Mouse (Mus musculus) central nervous system, embryonic 11.5 days (tissue): ENCODE measurements around the gene 4930562C15Rik. TPM values are rescaled to one million over a fixed set of nuclear protein-coding genes. Genes with fewer than 3 reads are reported as not detected.

ENCODE experiments used
- polyA plus RNA-seq: library from polyadenylated mRNA; depleted of rRNA; stranded (reverse); fragments of >200 nt; gene quantifications from 2 replicates; pipeline ENCODE4 v1.2.3, GENCODE M21; 2012; rRNA removed

Gene 4930562C15Rik
- not detected in 2 replicates for polyA plus RNA-seq

DNA sequence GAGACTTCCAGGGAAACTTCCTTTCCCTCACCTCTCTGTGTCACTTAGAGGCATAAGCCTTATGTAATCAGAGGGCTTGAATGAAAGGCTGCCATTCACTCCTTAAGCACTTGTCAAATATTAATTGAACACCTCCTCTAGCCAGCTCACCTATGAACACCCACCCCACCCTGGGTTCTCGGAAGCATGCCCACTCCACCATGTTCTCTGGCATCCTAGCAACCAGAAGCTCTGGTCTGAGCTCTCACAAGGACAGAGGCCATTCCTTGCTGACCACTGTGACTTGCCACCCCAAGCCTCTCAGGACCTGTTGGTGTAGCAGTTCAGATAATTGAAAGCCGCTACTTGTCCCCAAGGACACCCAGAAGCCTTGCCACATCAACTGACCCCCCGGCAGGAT lies at the start of gene 4930562C15Rik:
Gene 4930562C15Rik (plus strand): TSS at position 226 of the 400 bp plus-strand sequence.

DNA sequence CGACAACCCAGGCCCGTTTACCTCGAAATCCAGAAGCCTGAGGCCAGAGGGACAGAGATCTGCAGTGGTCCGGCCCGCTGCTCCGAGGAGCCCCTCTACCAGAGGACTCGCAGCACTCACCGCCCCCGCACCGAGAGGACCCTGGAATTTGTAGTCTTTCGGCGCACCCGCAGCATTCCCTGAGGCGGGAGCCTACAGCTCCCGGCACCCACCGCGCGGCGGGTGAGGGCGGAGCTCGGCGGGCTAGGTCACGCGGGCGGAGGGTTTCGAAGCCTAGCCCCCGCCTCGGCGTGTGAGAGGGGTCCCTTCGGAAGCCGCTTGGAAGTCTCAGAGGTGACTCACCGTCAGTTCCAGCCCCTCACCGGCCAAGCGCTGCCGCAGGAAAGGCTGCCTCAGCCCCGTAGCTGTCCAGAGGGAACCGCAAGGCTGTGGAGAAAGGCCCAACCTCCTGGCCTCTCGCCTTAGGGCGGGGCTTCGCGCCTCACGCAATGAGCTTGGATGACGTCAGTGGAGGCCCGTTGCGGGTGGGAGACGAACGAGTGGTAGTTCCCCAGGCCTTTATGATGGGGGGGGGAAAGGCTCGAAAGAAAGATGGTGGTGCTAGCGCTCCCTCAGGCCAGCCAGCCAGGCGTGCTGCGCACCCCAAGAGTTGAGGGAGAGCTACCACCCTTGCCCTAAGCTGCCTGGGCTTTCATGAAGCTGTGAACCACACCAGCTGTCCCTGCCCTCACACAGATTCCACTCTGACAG lies 45.2 kb upstream of the 4930562C15Rik start, which contains the start of gene Cdip1:
Gene Cdip1 (minus strand): TSS at position 483 of the 750 bp plus-strand sequence.

DNA sequence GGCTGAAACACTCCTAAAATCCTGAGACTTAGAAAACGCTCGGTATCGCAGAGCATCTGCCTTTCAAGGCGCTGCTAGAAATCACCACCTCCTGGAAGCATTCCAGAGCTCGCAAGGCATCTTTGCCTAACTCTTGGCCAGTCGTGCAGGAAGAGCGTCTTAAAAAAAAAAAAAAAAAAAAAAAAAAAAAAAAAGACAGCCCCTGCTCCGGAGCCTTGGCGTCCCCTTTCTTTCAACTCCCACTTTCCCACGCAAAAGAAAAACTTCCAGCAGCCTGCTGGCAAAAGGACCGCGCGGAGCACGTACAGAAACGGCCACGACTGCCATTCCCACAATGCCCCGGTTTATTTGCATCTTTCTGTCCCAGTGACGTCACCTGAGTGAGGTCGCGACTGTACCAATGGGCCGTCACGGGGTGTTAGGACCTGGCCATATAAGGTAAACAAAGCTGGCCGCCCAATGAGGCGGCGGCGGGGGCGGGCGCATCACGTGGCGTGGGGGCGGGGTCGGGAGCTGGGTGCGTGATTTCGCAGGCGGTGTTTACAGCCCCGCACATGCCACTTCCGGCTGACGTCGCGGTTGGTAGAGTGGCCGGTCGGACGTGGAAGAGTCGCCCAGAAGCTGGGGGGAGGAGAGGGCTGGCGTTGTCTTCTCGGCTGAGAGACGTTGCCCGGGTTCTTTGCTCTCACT lies 45.1 kb downstream of the 4930562C15Rik start, which contains the start of gene Ubald1:
Gene Ubald1 (minus strand): TSS at position 180 of the 690 bp plus-strand sequence.

DNA sequence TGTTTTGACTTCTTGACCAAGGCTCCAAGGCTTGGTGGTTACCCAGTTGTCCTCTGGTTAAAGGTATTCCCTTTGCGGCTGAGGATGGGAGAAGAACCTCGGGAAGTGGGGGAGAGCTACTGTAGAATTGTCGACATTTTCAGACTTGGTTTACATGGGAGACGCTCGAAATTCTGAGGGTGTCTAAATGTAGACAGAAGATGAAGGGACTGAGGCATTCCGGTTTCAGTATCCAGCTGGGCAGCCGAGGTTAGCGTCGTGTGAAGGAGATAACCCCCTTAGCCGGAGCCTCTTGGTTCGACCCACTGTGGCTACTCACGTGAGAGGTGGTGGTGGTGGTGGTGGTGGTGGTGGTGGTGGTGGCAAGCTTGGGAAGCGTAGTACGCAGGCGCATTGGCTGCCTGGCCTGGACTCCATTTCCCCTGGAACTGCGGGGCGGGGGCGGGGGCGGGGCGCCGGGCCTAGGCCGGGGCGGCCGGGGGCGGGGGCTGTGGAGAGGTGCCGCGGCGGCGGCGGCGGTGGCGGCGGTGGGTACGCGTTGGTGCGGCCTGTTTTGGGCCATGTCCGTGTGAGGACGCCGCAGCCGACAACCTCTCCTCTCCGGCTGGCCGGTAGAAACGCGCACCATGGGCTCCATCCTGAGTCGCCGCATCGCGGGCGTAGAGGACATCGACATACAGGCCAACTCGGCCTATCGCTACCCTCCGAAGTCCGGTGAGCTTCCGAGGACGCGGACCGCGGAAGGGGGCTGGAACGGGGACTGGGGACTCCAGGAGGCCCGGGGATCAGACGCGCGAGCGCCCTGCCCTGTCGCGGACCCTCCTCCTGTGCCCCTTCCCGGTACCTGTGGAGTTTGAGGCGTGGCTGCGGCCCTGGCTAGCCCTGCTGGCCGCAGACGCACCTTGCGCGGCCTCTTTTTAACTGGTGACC lies 50.8 kb downstream of the 4930562C15Rik start, which contains the start of gene Mgrn1:
Gene Mgrn1 (plus strand): TSS at position 490 of the 930 bp plus-strand sequence.

Other genes starting within 250 kb of the 4930562C15Rik start
- gene Glis2, start 240.7 kb upstream of the 4930562C15Rik start, polyA plus RNA-seq: 52.7 and 72.6 TPM in 2 replicates
- gene Pam16, start 210.4 kb upstream of the 4930562C15Rik start, polyA plus RNA-seq: 67.5 and 85.9 TPM in 2 replicates
- gene Vasn, start 195.5 kb upstream of the 4930562C15Rik start, polyA plus RNA-seq: 8.1 and 19.3 TPM in 2 replicates
- 23.7 and 26.4 TPM in 2 replicates for gene Dnaja3, start 195.4 kb upstream of the 4930562C15Rik start, polyA plus RNA-seq
- 37.2 and 38.6 TPM in 2 replicates for gene Coro7, start 155.6 kb upstream of the 4930562C15Rik start, polyA plus RNA-seq
- 156 and 168 TPM in 2 replicates for gene Nmral1, start 116.1 kb upstream of the 4930562C15Rik start, polyA plus RNA-seq
- 61.3 and 70.2 TPM in 2 replicates for gene Hmox2, start 109.1 kb upstream of the 4930562C15Rik start, polyA plus RNA-seq
- gene Cdip1, start 45.1 kb upstream of the 4930562C15Rik start, polyA plus RNA-seq: 47.7 and 68.6 TPM in 2 replicates
- 11.0 and 22.2 TPM in 2 replicates for gene Ubald1, start 44.9 kb downstream of the 4930562C15Rik start, polyA plus RNA-seq
- gene Mgrn1, start 50.8 kb downstream of the 4930562C15Rik start, polyA plus RNA-seq: 47.8 and 76.7 TPM in 2 replicates
- 77.9 and 92.5 TPM in 2 replicates for gene Nudt16l1, start 103.3 kb downstream of the 4930562C15Rik start, polyA plus RNA-seq
- 70.5 and 77.6 TPM in 2 replicates for gene Anks3, start 128.8 kb downstream of the 4930562C15Rik start, polyA plus RNA-seq
- not detected in 2 replicates for gene Sept12, start 162.4 kb downstream of the 4930562C15Rik start, polyA plus RNA-seq
- 1.2 and 4.4 TPM in 2 replicates for gene Smim22, start 171.9 kb downstream of the 4930562C15Rik start, polyA plus RNA-seq
- 54.2 and 68.4 TPM in 2 replicates for gene Rogdi, start 178.1 kb downstream of the 4930562C15Rik start, polyA plus RNA-seq
- gene Glyr1, start 214.4 kb downstream of the 4930562C15Rik start, polyA plus RNA-seq: 135 and 148 TPM in 2 replicates
- 27.7 and 38.3 TPM in 2 replicates for gene Ubn1, start 214.6 kb downstream of the 4930562C15Rik start, polyA plus RNA-seq